Mouse (Mus musculus) kidney, embryonic 14.5 days (tissue): Measurements from ENCODE around the gene Emsy. TPM values are rescaled to one million over a fixed set of nuclear protein-coding genes. Genes with fewer than 3 reads are reported as not detected.
A peak's percentile ranks its signal among the peaks of the same experiment; 100 is the strongest.

ENCODE experiments used
- ATAC-seq: fragments of 200-750 bp; cut with Nextera tagmentation; 2 replicates; pipeline ENCODE4 v1.8.0; 2017; ENCODE audit warnings: moderate number of reproducible peaks, mild to moderate bottlenecking, moderate TSS enrichment, moderate library complexity; ENCODE audit not compliant: low FRiP score, low TSS enrichment
- H3K27ac ChIP-seq: fragments of 300-500 bp; sonication (generic); 2 replicates; pipeline ENCODE4 v1.5.1; 2014; ENCODE audit warnings: low read depth, mild to moderate bottlenecking, low read length, moderate library complexity, mixed read lengths
- H3K27me3 ChIP-seq: fragments of 300-500 bp; sonication (generic); 2 replicates; pipeline ENCODE4 v1.6.1; 2014; ENCODE audit warnings: mild to moderate bottlenecking, low read length; ENCODE audit not compliant: control insufficient read depth, insufficient read depth
- H3K36me3 ChIP-seq: fragments of 300-500 bp; sonication (generic); 2 replicates; pipeline ENCODE4 v1.6.1; 2014; ENCODE audit warnings: low read length, mixed read lengths; ENCODE audit not compliant: control insufficient read depth, insufficient read depth
- H3K4me1 ChIP-seq: fragments of 300-500 bp; sonication (generic); 2 replicates; pipeline ENCODE4 v1.6.1; 2014; ENCODE audit warnings: low read length, mixed read lengths; ENCODE audit not compliant: control insufficient read depth, insufficient read depth
- H3K4me2 ChIP-seq: fragments of 300-500 bp; sonication (generic); replicated peaks from 2 replicates; pipeline ENCODE4 v1.6.1; 2014; ENCODE audit warnings: low read depth, mild to moderate bottlenecking, low read length
- H3K4me3 ChIP-seq: fragments of 300-500 bp; sonication (generic); 2 replicates; pipeline ENCODE4 v1.5.1; 2014; ENCODE audit warnings: mild to moderate bottlenecking, low read length
- H3K9ac ChIP-seq: fragments of 300-500 bp; sonication (generic); 2 replicates; pipeline ENCODE4 v1.6.1; 2014; ENCODE audit warnings: low read depth, mild to moderate bottlenecking, low read length, moderate library complexity
- H3K9me3 ChIP-seq: fragments of 300-500 bp; sonication (generic); 2 replicates; pipeline ENCODE4 v1.6.1; 2016; ENCODE audit warnings: low read length; ENCODE audit not compliant: control insufficient read depth
- WGBS: fragments of 180-500 bp; shearing (Covaris S2); extraction: QIAGEN DNeasy Blood & Tissue Kit; methylation state at CpG from one replicate; pipeline ENCODE4 v1.1.7; 2014; 5-methylcytosine and 5-hydroxymethylcytosine counted together
- polyA plus RNA-seq: library from polyadenylated mRNA; unstranded; fragments of >200 nt; fragmentation: Nextera tagmentation; extraction: Ambion mirVana; gene quantifications from 2 replicates; pipeline ENCODE4 v1.2.1, GENCODE M21; 2014

The Emsy gene
- polyA plus RNA-seq, 1 experiment from 2014 or later: 47.8 TPM

DNA sequence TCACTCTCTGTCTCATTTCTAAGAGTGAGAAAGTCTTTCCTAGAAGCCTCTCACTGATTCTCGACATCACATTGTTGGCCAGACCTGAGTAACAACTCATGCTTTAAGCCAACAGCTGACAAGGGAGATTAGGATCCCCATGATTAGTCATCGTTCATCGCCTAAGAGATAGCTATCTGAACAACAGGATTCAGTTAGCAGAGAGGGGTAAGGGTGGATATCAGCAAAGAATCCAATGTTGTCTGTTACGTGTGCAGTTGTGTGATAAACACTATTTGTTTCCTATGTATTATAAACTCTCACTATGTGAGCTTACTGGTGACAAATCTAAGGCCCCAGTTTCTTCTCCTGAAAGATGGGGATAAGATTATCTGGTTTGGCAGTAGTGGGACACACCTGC is 17.8 kb upstream of the Emsy start:
- Histone ChIP-seq H3K9me3 (no peaks in the 10 kb centered on the region), H3K4me2 (no peak overlapping the region), H3K9ac (no peak overlapping the region), H3K36me3 (no peaks in the 10 kb centered on the region), H3K27me3 (no peaks in the 10 kb centered on the region), H3K4me1 (peaks cover 16% of the 10 kb centered on the region), H3K4me3 (no peak overlapping the region), H3K27ac (no peak overlapping the region)
- no peak for ATAC-seq
- WGBS: 71% methylated on average over 4 of the region's 4 CpGs

DNA sequence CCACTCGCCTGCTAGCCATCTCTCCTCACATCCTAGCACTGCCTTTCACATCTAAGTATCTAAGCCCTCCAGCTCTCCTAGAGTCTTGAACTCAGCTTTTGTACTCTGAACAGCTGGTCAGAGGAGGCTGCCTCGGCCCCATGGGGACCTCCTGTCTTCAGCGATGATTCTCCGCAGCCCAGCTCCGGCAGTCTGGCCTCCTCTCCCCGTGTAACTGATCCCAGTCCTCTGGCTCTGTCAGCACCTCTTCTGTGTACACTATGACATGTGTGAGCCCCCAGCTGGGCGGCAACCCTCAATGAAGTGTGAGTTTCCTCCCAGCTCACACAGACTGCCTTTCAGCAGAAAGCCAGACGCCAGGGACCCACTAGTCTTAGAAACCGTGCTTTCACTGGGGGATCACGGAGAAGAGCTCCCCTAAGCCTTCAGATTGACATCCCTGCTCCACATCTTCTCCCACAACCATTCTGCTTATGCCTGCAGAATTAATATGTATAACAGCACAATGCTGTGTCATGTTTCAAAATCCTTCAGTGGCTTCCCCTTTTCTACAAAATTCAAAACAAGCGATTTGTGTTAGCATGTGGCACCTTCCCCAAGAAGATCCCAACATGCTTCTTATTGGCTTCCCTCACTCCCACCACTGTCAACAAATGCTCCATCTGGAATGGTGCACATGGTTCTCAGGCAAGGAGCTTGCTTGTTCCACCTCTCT is 15.8 kb upstream of the Emsy start:
- H3K27ac ChIP-seq: peak overlapping the region; percentile 73; the same call in 1 of the 2 replicates
- H3K36me3 ChIP-seq: no peaks in the 10 kb centered on the region
- H3K9ac ChIP-seq: no peak overlapping the region; the same call in 1 of the 2 replicates
- no peaks in the 10 kb centered on the region for H3K27me3 ChIP-seq
- no peak overlapping the region for H3K4me2 ChIP-seq
- peak; percentile 59 for ATAC-seq
- no peak overlapping the region for H3K4me3 ChIP-seq
- H3K4me1 ChIP-seq: peaks cover 9% of the 10 kb centered on the region
- WGBS: 30% methylated on average over 11 of the region's 11 CpGs
- H3K9me3 ChIP-seq: no peaks in the 10 kb centered on the region

DNA sequence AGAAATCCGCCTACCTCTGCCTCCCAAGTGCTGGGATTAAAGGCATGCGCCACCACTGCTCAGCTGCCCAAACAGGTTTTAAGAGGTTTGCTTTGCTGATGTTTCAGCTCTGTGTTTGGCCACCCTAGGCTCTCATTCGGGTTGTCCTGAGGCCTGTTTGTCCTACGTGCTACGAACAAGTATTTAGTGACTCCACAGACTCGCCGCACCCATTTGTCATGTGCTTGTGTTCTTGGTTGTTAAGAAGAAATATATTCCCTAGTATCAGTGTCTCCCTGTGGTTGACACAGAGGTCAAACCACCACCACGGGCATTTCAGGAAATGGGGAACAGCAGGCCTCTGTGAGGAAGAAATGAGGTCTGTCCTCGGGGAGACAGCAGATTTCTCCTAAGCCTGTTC is 14.8 kb upstream of the Emsy start:
- Histone ChIP-seq H3K36me3 (no peaks in the 10 kb centered on the region), H3K9me3 (no peaks in the 10 kb centered on the region), H3K27ac (no peak overlapping the region), H3K9ac (no peak overlapping the region), H3K27me3 (no peaks in the 10 kb centered on the region), H3K4me2 (no peak overlapping the region), H3K4me3 (no peak overlapping the region), H3K4me1 (peaks cover 9% of the 10 kb centered on the region)
- 25% methylated on average over 9 of the region's 9 CpGs for WGBS
- 0 out of 2 replicates have a peak, but pooled peaks have one; percentile 11 for ATAC-seq

DNA sequence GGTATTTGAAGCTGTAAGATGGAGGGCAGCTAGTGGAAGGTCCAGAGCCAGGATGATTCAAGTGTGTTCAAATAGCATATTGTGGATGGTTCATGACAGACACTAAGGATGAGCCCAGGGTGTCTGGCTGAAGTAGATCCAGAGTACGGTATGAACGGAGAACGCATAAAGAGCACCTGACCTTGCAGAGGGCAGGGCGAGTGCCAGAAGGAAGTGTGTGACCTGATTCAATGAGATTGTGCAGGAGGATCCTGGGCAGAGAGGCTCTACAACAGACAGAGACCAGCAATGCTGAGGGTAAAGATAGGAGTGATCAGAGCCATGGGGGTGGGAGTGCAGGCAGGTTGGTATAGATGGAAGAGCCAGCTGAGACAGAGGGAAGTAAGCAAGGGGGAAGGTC is 14.2 kb upstream of the Emsy start:
- H3K4me2 ChIP-seq: no peak overlapping the region
- H3K27me3 ChIP-seq: no peaks in the 10 kb centered on the region
- no peak for ATAC-seq
- H3K4me1 ChIP-seq: peaks cover 9% of the 10 kb centered on the region
- no peak overlapping the region for H3K27ac ChIP-seq
- H3K36me3 ChIP-seq: no peaks in the 10 kb centered on the region
- WGBS: 59% methylated on average over 4 of the region's 4 CpGs
- no peak overlapping the region for H3K9ac ChIP-seq
- no peaks in the 10 kb centered on the region for H3K9me3 ChIP-seq
- H3K4me3 ChIP-seq: no peak overlapping the region

DNA sequence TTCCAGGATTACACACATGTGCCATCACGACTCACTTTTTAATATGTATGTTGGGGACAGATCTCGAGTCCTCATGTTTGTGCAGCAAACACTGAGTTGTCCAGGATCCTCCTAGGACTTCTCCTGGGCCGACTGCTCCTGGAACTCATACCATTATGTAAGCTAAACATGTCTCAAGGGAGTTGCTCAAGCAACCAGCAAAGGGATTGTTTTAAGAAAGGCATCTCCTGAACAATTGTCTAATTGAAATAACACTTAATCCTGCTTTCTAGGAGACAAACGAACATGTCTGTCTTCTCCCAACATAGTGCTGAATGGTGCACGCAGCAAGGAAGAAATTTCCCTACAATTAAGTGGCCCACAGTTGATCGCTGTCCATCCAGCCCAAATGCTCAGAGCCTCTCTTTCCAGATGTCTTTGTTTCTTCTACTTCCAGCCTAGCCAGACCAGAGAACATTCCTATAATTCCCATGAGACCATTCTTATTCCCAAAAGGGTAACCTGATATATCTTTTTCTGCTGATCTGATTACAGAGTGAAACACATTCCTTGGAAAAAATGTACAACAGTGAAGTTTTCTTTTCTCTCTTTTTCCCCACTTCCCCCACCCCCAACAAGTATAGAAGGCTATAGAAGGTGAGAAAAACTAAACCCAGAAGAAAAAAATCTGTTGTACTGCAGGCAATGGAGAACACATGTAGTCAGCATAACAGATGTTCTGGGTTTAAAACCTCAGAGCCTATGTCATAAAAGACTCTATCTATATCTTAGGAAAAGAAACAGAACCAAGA is 11.6 kb upstream of the Emsy start:
- ATAC-seq: no peak
- H3K27ac ChIP-seq: no peak overlapping the region
- WGBS: 61% methylated on average over 6 of the region's 6 CpGs
- H3K4me3 ChIP-seq: no peak overlapping the region
- no peak overlapping the region for H3K4me2 ChIP-seq
- peaks cover 9% of the 10 kb centered on the region for H3K4me1 ChIP-seq
- H3K9ac ChIP-seq: no peak overlapping the region
- no peaks in the 10 kb centered on the region for H3K36me3 ChIP-seq
- no peaks in the 10 kb centered on the region for H3K9me3 ChIP-seq
- no peaks in the 10 kb centered on the region for H3K27me3 ChIP-seq

DNA sequence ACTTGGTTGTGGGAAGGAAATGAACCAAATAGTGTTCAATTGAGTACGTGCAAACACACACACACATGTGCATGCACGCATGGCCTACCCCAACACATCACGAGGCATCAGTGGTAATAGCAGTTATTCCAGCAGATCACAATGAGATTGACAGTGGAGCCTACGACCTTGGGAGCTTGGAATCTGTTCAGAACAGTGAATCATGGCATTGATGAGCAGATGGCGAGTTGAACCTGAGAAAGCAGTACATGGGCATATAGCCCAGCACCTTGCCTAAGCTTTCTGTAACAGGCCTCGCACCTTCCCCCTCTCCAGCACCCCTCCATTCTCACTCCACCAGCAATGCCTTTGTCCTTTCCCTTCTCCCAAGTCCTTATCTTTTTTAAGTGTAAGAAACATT is 9.1 kb upstream of the Emsy start:
- WGBS: 86% methylated on average over 6 of the region's 6 CpGs
- H3K27ac ChIP-seq: no peak overlapping the region

DNA sequence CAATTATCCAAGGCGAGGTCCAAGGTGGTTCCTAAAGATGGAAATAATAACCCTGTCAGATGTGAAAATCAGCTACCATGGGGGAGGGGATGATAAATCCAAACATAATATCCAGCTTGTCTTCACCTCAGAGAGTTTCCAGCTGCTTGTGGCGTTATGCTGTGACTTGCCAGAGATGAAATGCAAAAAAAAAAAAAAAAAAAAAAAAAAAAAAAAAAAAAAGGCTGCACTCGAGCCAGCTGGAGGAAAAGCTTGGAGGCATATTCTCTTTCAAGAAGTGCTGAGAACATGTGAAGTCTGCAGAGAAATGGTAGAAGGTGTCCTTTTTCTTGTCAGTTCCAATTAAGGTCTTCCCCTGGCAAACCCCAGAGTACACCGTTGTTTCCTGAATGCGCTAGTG is 8.6 kb upstream of the Emsy start:
- no peak overlapping the region for H3K4me2 ChIP-seq
- H3K27ac ChIP-seq: no peak overlapping the region
- no peak for ATAC-seq
- no peak overlapping the region for H3K9ac ChIP-seq
- no peaks in the 10 kb centered on the region for H3K27me3 ChIP-seq
- H3K36me3 ChIP-seq: no peaks in the 10 kb centered on the region
- H3K9me3 ChIP-seq: no peaks in the 10 kb centered on the region
- H3K4me3 ChIP-seq: no peak overlapping the region
- 57% methylated on average over 5 of the region's 5 CpGs for WGBS
- peaks cover 2% of the 10 kb centered on the region for H3K4me1 ChIP-seq

More for the DNA sequence above, 9.1 kb upstream of the Emsy start:
- no peaks in the 10 kb centered on the region for H3K9me3 ChIP-seq
- no peak overlapping the region for H3K9ac ChIP-seq
- H3K4me3 ChIP-seq: no peak overlapping the region
- peaks cover 2% of the 10 kb centered on the region for H3K4me1 ChIP-seq
- no peaks in the 10 kb centered on the region for H3K36me3 ChIP-seq
- H3K27me3 ChIP-seq: no peaks in the 10 kb centered on the region
- ATAC-seq: no peak
- H3K4me2 ChIP-seq: no peak overlapping the region

- Histone ChIP-seq H3K36me3 (peaks cover 31% of the 10 kb centered on the region; the same call in 1 of the 2 replicates), H3K4me2 (peak overlapping the region; percentile 54), H3K27me3 (no peaks in the 10 kb centered on the region), H3K9ac (peak overlapping the region; percentile 88), H3K27ac (peak overlapping the region; percentile 96), H3K4me3 (peak overlapping the region; percentile 97), H3K4me1 (peaks cover 15% of the 10 kb centered on the region), H3K9me3 (no peaks in the 10 kb centered on the region)
- WGBS: under 1% methylated on average over 74 of the region's 74 CpGs
- ATAC-seq: peak; percentile 75
Measured at GRCm38 (mm10) chr7:98655681-98656530, 677 bp downstream of the Emsy start.
